Mouse (Mus musculus) cerebellum, adult 11-12 months (tissue): Measurements from ENCODE around the gene Castor2.
A peak's percentile ranks its signal among the peaks of the same experiment; 100 is the strongest.

Experiments used
- DNase-seq: peaks from one replicate; pipeline ENCODE4 v3.0.0; 2022

Gene Castor2

DNA sequence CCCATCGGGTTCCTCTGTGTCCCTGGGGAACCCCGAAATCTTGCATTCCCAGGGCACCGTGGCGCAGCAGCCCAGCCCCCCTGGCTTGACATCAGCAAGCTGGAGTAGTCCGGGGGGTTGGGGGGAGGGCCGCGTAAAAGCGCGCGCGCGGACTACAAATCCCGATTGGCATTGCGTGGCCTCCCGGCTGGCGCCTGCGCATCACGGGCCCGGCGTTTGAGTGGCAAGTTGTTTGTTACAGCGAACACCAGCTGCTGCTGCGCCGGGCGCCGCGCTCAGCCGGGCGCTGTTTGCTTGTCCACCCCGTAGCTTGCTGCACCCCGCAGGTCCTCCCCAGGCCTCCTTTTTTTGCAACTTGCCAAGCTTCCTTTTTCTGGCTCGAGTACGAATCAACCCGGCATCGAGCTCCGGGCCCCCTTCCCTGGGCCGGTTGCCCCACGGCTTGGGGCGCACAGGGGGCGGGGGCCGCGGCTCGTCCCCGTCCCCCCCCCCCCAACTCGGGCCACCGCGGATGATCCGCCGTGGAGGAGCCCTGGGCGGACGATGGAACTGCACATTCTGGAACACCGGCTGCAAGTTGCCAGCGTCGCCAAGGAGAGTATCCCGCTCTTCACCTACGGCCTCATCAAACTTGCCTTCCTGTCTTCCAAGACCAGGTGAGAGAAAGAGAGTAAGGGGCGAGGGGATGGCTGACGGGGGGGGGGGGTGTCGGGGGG lies at the start of gene Castor2:
TSS of gene Castor2 (plus strand) at position 216 of the 716 bp plus-strand sequence.
- DNase-seq, result peak; percentile 93

DNA sequence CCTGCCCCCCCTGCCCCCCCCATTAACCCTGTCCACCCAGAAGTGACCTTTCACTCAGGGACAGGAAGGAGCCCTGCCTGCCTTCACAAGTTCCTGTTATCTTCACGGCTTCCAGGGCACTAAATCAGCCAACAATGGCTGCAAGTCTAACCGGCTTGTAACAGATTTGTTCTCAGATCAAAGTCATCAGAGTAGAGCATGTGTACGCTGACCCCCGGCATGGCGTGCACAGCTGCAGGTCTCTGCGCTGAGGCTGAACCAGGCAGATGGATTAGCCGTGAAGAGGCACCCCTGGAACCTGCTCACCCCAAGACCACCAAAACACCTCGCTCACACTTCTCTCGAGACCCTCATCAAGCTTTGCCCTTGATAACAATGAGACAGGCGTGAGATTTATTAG lies 48.8 kb upstream of the Castor2 start:
- no peak for DNase-seq

DNA sequence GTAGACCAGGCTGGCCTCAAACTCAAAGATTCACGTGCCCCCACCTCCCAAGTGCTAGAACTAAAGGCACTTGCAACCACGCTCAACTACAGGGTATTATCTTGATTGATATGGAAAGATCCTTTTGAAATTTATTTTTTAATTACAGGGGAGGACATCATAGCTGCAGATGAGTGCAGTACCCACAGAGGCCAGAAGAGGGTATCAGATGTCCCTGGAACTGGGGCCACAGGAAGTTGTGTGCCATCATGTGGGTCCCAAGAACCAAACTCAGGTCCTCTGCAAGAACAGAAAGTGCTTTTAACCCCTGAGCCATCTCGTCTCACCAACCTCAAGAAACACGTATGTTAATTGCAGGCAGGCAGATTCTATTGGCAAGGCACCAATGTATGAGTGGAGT lies 46.9 kb upstream of the Castor2 start:
- no peak for DNase-seq

DNA sequence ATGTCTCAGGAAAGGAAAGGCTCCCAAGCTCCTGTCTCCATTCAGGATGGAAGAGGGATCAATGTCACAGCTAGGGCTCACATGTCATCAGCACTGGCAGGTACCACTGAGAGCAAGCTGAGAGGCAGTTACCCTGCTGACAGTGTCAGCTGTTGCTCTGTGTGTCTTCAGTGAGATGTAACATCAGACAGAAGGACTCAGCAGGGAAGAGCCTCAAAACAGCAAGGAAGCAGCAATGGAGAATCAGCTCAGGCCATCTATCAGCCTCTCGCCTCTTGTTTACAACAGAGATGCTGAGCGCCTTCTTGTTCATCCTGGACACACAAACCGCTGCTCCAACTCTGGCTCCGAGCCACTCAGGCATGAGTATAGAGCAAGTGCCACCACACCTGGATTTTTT lies 45.0 kb upstream of the Castor2 start:
- DNase-seq, result peak; percentile 86

DNA sequence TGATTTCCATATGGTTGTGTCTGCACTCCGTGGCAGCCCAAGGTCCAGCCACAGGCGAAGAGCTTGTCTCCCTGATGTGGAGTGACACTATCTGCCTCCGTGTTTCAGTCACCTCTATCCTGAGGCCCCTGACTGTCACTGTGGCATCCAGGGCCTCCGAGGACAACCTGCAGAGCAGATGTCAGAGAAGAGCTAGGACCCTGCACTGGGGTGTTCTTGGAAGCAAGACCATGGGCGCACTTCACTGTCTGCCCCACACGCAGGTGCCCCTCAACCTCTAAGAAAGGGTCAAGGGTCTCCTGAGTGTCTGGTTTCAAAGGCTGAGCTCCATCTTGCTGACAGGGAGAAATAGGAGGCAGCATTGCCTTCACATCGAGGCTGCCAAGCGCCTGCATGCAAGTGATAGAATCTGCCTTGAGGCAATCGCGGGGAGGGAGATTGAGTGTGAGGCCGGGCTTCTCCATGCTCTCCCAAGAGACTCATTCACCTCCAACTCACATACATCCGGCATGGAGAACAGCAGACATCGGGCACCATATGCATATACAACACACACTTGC lies 40.6 kb upstream of the Castor2 start:
- no peak for DNase-seq

DNA sequence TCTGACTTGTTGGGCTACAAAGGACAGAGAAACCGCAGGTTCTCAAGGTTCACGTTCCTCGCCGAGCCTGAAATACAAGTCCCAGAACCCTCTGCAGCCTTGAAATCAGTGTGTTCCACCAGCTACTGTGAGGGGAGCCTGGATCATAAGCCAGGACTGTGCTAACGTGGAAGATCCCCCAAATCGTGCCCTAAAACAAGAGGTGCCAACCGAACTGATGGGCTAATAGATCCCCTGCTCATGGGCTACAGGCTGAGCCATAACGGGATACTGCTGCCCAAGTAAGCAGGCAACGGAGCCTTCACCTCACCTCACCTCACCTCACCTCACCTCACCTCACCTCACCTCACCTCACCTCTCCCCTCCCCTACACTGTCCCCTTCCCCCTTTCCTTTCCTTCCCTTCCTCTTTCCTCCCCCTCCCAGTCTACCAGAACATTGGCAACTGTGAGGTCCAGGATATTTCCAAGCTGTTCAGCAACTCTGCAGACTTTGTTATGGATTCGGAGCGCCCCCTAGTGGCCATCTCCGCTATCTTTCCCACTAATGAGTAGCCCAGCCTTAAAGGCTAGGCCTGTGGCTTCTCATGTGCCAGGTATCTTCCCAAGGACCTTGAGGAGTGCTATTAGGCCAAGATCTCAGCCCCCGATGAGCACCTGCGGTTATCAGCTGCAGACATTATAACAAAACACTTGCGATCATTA lies 36.0 kb upstream of the Castor2 start:
- peak; percentile 86 for DNase-seq

DNA sequence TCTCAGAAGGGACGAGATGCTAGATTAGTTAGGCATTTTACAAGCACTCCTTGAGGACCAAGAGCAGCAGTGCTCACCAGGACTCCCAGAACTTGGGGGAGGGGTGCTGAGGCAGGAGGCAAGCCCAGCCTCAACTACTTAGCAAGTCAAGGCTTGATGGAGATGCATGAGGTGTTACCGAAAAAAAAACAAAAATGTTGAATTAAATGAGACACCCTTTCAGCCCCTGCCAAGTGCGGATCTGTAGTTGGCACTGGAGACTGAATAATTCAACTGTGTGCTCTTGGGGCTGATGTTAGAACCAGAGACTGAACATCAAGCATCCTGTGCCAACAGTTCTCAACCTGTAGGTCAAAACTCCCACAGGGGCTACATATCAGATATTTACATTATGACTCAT lies 33.2 kb upstream of the Castor2 start:
- DNase-seq, result no peak

DNA sequence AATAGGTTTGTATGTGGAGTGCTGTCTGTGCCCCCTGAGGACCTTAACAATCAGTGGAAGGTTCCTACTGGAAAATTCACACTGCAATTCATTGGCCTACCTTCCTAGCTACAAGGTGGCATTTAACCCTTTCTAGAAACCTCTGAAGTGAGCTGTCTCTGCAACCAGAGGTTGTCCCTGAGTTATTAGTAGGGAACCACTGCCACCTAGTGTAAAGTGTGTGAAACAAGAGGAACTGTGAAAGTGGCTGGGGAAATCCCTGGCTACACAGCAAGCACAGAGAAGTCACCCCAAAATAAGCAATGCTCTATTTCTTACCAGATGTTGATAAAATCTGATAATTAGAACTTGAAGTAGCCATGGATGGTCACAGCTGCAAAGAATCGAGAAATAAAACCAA lies 31.6 kb upstream of the Castor2 start:
- DNase-seq, result no peak

DNA sequence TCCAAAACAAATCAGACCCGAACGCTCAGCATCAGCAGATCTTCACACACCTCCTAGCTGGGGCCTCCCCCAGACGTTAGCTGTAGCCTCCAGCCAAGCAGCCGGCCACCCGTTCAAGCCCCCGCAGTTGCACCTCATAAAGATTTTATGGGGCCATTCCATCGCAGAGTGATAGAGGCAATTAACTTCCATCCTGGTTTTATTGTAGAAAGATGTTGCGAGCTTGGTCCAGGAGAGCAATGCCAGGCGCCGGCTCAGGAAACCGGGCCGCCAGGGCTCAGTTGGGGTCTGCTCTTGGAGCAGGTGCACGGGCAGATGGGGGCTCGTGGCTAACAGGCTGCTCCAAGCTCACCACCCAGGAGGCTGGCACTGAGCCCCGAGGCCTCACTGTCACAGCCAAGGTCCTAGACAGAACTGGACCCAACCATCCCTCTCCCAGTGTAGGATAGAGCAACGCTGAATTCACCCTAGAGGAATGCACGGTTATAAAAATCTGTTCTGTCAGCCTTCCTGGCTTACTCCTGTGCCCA lies 25.9 kb upstream of the Castor2 start:
- peak; percentile 97 for DNase-seq

DNA sequence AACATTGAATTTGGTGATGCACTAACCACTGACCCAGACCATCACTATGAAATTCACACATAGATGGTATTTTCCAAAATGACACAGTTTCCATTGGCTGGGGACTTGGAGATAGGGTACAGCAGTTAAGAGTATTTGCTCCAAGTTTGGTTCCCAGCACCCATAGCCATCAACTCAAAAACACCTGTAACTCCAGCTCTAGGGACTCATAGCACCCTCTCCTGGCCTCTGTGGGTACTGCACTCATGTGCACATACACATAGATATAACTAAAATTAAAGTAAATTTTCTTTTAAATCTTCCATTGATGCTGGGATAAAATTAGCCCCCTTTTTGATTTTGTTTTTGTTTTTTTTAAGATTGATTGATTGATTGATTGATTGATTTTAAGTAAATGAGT lies 25.1 kb upstream of the Castor2 start:
- no peak for DNase-seq

DNA sequence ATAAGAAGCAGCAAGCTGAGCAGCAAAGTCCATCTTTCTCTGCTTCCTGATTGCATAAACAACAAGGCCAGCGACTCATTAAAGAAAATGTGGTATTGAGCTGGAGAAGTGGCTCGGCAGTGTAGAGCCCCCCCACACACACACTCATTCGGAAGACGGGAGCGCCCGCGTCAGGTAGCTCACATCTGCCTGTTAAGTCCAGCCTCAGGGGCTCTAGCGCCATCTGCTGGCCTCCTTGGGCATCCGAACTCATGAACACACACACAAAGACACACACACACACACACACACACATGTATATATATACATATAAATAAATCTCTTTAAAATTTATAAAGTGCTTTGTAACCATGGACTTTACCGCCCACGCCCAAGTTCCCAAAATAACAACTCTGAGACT lies 23.3 kb upstream of the Castor2 start:
- no peak for DNase-seq

DNA sequence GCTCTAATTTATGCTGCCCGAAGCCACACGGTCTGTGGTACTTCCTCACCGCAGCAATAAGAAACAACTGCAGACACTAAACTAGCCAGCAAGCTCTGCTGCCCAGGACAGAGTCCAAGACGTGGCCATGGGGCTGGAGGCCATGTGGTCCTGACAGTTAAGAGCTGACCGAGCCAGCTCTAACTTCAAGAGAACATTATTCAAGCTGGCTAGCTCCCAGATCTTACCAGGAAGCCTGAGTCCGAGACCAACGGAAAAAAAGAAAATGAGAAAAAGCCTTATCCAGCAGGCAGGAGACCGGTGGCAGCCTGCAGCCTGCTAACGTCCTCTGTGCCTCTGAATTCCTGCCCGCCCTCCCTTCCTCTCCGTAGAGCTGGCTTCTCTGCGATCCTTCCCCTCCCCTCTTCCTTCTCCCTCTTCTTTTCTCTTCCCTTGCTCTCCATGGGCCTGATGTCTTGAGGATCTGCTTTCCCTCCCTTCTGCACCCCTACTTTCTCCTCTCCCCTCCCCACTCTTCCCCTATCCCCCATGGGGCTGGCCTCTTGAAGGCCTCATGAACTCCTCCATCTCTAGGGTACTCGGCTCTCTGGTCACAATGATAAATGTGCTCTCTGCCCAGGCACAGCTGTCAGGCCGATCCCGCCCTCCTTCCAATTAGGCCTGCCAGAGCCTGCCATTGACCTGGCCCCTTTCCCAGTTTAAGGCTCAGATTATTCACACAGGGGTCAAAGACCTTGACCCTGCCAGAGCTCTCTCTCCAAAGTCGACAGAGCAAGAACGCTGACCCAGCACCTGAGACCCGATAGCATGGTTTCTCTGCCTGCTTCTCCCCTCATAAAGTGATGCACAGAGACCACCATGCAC lies 18.6 kb upstream of the Castor2 start:
- no peak for DNase-seq

DNA sequence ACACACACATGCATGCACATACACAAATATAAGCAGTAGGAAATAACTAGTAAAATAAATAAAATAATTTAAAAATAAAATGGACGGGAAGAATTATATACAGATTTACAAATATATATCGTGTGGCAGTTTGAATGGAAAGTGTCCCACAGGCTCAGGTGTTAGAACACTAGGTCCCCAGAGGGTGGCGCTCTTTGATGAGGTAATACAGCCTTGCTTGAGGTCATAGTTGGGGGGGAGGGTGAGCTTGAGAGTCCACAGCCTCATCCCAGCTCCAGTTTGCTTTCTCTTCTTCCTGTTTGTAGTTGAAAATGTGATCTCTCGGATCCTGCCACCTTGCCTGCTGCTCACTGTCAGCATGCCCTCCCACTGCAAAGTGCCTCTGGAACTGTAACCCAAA lies 14.3 kb upstream of the Castor2 start:
- DNase-seq, result no peak

DNA sequence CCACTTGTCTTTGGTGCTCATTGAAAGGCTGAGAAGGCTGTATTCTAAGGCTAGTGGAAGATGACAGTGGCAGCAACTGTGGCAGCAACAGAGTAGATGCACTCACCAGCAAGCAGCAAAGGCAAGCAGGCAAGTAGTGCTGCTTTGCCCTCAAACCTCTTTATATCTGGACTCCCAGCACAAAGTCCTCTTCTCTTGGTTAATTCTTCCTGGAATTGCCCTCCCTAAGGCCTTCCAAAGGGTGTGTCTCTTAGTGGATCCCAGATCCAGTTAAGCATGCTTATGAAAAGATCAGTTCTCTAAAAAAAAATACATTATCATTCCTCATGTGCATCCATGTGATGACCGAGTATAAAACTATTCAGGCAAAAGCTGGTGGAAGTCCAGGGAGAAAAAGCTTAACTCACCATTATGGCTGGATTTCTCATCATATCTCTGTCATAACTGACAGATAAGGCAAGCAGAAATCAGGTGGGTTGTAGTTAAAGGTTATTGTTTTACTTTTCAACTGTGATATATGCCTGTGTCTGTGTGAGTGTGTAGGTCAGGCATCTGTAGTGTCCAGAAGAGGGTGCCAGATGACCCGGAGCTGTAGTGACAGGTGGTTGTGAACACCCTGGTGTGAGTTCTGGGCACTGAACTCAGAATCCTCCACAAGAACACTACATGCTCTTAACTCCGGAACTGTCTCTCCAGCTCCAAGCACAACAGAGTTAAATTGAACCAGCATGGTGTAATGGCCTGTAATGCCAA lies 13.4 kb upstream of the Castor2 start:
- no peak for DNase-seq

DNA sequence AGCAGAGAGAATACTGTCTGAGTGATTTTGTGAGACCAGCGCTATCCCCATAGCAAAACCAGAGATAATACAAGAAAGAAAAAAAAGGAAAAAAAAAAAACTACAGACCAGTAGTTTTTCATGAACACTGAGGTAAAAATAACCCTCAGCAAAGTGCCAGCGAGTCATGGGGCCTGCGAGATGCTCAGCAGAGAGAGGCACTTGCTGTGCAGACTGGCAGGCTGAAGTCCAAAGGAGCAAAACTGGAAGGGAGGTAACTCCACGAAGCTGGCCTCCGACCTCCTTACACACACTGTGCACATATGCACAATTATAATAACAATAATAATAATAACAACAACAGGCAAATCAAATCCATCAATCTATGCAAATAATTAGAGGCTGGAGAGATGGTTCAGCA lies 12.3 kb upstream of the Castor2 start:
- DNase-seq, result peak; percentile 62

DNA sequence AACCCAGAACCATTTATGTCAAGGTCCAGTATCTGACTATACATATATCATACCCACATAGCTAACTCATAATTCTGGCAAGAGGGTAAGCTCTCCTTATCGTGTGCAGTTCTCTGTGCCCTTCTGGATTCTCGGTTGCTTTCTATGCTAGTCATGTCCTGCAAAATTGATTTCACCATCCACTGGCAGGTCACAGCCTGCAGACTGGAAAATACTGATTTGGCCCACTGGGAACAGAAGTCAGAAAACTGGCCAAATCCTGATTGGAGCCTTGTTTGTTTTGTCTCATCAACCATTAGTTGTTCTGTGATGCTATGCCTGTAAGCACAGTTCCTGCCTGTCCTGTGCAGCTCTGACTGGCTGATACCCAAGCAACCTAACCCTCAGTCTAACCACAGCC lies 3.7 kb upstream of the Castor2 start:
- no peak for DNase-seq

DNA sequence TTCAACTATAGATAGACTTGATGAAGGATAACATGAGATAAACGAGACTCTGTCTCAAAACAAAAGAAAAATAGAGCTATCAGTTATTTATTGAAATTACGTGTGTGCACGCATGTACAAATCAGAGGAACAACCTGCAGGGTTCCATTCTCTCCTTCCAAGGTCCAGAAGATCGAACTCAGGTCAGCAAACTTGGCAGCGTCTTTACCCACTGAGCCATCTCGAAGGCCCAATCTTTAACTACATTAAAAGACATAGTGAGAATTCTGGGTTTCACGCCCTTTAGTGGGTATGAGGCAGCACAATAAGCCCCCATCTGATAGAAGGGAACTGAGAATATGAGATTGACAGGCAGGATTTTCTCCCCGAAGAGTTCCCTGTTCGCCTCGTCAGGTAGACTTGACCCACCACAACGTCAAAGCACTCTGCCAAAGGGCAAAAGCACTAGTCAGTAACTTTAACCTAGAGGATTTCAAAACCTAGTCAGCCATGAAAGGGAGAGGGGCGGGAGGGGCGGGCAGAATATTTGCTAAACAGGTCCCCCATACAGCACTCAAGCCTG lies 1.1 kb upstream of the Castor2 start:
- no peak for DNase-seq

DNA sequence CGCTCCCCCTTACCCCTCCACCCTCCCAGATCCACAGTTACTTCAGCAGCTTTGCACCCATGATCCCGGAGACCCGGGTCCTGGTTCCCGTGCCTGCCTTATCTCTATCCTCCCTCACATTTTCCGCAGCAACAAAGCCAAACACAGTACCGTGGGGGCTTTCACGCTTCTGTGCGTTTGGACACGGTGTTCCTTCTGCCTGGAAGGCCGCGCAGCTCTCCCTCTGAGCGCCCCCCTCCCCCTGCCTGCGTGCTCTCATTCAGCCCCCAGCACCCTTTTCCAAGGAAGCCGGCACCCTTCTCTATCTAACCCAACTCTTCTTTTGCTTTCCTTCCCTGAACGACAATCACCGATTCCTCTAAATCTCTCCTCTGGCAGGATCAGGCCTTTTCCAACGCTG lies 535 bp upstream of the Castor2 start:
- peak; percentile 50 for DNase-seq

DNA sequence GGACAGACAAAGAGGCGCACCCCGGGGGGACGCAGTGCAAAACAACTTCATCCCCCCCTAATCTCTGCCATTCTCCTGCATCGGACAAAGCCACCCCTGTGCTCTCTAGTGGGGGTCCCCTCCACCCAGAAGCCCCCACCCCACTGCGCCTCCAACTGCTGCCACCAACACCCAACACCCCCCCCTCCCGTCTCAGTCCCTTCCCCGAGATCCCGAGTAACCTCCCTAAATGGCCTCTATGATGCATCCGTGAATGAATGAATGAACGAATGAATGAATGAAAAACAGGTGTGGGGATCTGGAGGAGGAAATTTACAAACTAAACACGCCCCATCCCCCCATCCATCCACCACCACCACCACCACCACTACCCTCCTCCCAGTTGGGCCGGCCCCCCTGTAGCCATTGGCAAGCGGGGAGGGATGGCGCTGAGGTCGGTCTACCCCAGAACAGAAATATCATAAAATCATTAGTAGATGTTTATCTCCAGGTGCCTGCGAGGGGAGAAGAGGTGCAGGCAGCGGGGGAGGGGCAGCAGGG lies 791 bp downstream of the Castor2 start:
- DNase-seq, result peak; percentile 61

DNA sequence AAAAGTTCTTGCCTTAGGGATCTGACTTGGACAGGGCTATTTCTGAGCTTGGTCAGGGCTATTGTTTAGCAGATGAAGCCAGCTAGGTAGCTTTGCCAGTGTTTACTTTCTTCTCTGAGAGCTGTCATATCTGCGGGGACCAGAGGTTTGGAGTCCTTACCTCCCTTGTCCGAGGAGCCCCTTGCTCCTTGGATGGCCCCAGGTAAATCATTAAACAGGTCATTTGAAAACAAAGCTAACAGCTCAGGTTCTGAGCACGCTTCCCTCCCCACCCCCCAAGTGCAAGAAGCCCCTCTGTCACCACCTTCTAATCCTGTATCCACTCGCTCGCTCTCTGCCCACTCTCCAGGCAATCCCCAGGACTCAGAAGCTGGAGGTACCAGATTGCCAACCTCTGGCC lies 1.8 kb downstream of the Castor2 start:
- DNase-seq, result no peak

DNA sequence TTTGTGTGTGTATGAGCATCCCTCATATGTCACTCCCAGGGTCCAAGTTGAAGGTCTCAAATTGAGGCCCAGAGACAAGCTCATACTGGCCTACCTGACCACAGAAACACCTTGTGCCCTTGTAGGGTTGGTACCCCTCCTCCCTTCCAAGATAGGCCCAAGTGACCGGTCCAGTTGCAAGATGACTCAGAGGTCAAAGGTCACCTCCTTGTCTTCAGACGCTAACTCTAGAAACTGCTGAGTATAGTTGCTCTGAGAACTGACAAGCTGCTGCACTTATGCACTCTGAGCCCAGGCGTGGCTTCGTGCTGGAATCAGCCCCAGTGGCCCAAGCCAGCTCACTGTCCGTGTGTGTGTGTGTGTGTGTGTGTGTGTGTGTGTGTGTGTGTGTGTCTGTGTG lies 2.4 kb downstream of the Castor2 start:
- DNase-seq, result no peak

DNA sequence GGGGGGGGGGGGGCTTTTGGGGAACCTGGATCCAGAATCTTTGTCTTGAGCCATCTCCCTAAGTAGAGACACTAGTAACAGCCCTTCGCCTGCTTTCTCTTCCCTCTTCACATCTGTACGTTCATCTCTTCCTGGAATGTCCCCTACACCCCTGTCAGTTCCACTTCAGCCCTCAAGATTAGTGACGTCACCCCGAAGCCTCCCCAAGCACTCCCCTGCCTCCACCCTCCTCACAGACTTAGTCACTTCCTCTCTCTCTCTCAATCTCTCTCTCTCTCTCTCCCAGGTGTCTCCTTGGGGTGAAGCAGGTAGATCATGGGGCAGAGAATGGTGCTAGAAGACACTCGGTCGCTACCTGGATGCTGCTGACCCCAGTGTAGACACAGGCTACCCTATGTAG lies 3.2 kb downstream of the Castor2 start:
- DNase-seq, result no peak
